Mouse (Mus musculus) heart, adult 2 months (tissue): ENCODE data around the gene Bpifa5.

Experiments
- CTCF ChIP-seq: fragments of 200-600 bp; IDR thresholded peaks from 2 replicates; pipeline ENCODE4 v1.8.1; 2022; ENCODE audit warnings: antibody characterized with exemption, mild to moderate bottlenecking, moderate library complexity
- POLR2A ChIP-seq: fragments of 200-500 bp; IDR thresholded peaks from 2 replicates; pipeline ENCODE4 v1.6.1; 2011; ENCODE audit warnings: mild to moderate bottlenecking, low read depth, low read length, control low read depth; ENCODE audit not compliant: insufficient read depth

DNA sequence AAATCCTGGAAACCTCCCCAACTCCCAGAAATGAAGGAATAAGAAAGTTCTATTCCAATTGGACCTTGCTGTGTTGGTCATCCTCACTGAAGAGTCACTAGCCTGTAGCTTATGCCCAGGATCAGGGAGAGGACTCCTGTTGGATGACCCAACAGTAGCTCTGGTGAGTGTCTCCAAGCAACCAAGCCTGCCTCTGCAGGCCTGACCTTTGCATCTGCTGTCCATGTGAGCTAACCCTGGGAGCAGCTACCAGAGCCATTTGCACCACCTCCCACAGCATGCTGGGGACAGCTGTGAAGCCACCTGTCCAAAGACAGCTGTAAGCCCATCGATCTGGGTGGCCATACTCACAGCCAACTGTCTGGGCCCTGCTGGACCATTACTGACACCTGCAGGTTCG, 32.3 kb upstream of the Bpifa5 start, which contains the start of gene Bpifa3:
- no peak for TF ChIP-seq POLR2A
- no peak for TF ChIP-seq CTCF
